Mouse (Mus musculus) intestine, embryonic 14.5 days (tissue): ENCODE measurements around the gene Carm1. TPM values are rescaled to one million over a fixed set of nuclear protein-coding genes. Genes with fewer than 3 reads are reported as not detected.
A peak's percentile ranks its signal among the peaks of the same experiment; 100 is the strongest.

Experiments used
- ATAC-seq: fragments of 200-750 bp; cut with Nextera tagmentation; replicated peaks from 2 replicates; pipeline ENCODE4 v1.8.0; 2017; ENCODE audit warnings: low read depth, moderate number of reproducible peaks, moderate TSS enrichment, moderate library complexity; ENCODE audit not compliant: low FRiP score, low TSS enrichment
- DNase-seq: peaks from one replicate; pipeline ENCODE4 v3.0.0-alpha.2; 2018; ENCODE audit warnings: low spot score
- H3K27ac ChIP-seq: fragments of 300-500 bp; sonication (generic); 2 replicates; pipeline ENCODE4 v1.5.1; 2014; ENCODE audit warnings: low read depth, mild to moderate bottlenecking, control low read depth
- H3K27me3 ChIP-seq: fragments of 300-500 bp; sonication (generic); replicated peaks from 2 replicates; pipeline ENCODE4 v1.6.1; 2014; ENCODE audit warnings: low read length, control low read depth; ENCODE audit not compliant: control insufficient read depth, insufficient read depth
- H3K36me3 ChIP-seq: fragments of 300-500 bp; sonication (generic); 2 replicates; pipeline ENCODE4 v1.6.1; 2014; ENCODE audit warnings: low read length, control low read depth; ENCODE audit not compliant: control insufficient read depth, insufficient read depth
- H3K4me1 ChIP-seq: fragments of 300-500 bp; sonication (generic); replicated peaks from 2 replicates; pipeline ENCODE4 v1.6.1; 2014; ENCODE audit warnings: low read length, control low read depth, mixed read lengths; ENCODE audit not compliant: control insufficient read depth, insufficient read depth
- H3K4me2 ChIP-seq: fragments of 300-500 bp; sonication (generic); 2 replicates; pipeline ENCODE4 v1.6.1; 2014; ENCODE audit warnings: low read length
- H3K4me3 ChIP-seq: fragments of 300-500 bp; sonication (generic); 2 replicates; pipeline ENCODE4 v1.5.1; 2014; ENCODE audit warnings: low read depth, low read length, control low read depth, mixed read lengths
- H3K9ac ChIP-seq: fragments of 300-500 bp; sonication (generic); 2 replicates; pipeline ENCODE4 v1.6.1; 2014; ENCODE audit warnings: mild to moderate bottlenecking, low read length
- H3K9me3 ChIP-seq: fragments of 300-500 bp; sonication (generic); 2 replicates; pipeline ENCODE4 v1.6.1; 2016; ENCODE audit warnings: low read length, control low read depth; ENCODE audit not compliant: control insufficient read depth
- WGBS: fragments of 180-500 bp; shearing (Covaris S2); extraction: QIAGEN DNeasy Blood & Tissue Kit; methylation state at CpG from one replicate; pipeline ENCODE4 v1.1.7; 2014; 5-methylcytosine and 5-hydroxymethylcytosine counted together
- polyA plus RNA-seq: library from polyadenylated mRNA; unstranded; fragments of >200 nt; fragmentation: Nextera tagmentation; extraction: Ambion mirVana; gene quantifications from 2 replicates; pipeline ENCODE4 v1.2.1, GENCODE M21; 2014

Gene Carm1
- polyA plus RNA-seq, 1 experiment from 2014 or later, result 54.4 TPM

DNA sequence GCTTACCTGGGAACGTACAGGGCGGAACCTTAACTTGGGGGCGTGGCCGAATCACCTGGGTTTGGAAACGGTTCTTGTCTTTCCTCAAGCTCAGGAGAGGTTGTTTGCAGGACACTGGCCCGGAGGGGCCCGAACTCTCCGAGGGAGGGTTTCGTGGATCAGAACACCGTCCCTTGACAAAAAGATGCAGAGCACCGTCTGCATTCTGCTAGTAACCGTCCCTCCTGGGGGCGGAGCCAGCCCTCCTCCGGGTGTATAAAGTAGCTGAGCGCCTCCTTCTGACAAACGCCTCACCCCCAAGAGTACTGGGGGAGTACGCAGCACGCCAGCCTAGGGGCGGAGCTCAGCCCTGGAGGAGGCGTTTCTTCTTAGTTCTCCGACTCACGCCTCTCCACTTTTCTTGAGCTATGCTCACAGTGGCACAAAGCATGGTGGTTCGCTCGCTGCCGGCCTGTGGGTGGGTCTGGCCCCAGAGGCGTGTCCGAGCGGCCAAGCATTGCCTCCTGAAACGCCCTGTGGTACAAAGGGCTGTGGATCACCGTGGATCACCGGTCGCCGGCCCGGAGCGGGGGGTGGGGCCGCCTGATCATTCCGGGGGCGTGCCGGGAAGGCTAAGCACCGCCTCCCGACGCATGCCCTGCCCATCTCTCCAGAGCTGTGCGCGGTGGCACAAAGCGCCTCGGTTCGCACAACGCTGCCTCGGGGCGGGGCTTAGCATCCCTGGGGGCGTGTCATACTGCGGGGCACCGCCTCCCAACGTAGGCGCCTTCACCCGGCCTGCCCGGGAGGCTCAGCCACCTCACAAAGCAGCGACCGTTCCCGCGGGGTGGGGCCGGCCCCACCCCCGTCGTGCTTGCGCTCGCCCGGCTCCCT lies 542 bp upstream of the Carm1 start:
- Histone ChIP-seq H3K27ac (peak overlapping the region; percentile 98), H3K4me2 (peak overlapping the region; percentile 84), H3K27me3 (no peaks in the 10 kb centered on the region), H3K9ac (peak overlapping the region; percentile 60), H3K36me3 (peaks cover 10% of the 10 kb centered on the region), H3K4me1 (peaks cover 18% of the 10 kb centered on the region), H3K4me3 (peak overlapping the region; percentile 73), H3K9me3 (no peaks in the 10 kb centered on the region)
- ATAC-seq (peak; percentile 92), DNase-seq (peak; percentile 100)
- under 1% methylated on average over 61 of the region's 67 CpGs for WGBS

DNA sequence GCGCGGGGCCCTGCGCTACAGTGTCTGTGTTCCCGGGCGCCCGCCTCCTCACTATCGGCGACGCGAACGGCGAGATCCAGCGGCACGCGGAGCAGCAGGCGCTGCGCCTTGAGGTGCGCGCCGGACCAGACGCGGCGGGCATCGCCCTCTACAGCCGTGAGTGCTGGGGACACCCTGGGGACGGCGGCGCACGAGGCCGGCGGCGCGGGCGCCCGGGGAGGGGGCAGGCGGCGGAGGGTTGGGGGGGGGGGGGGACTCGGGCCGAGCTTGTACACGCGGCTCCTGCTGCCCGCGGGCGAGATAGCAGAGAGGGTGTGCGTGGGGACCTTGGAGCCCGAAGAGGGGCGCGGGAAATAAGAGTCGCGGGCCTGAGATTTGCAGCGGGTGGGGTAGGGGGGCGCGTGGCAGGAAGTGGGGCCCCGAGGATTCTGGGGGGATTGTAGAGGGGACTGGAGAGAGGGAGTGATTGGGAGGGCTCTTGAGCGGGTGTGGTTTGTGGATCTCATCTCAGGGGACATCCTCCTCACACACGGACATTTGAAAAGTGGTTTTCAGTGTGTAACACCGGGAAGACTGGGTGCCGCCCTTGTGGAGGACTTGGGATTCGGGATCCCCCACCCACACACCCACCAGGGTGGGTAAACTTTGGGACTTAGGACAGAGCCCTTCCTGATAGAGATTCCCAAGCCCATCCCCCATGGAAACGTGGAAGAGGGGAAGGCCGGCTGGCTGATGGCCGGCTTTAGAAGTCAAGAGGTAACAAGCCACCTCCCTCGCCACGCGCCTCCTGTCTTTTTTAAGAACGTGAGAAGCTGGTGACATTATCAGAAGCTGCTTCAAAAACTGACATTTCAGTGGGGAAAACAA lies 614 bp downstream of the Carm1 start:
- under 1% methylated on average over 63 of the region's 66 CpGs for WGBS
- H3K27ac ChIP-seq, result peak overlapping the region; percentile 98
- ATAC-seq (peak; percentile 29), DNase-seq (peak; percentile 75)
- H3K36me3 ChIP-seq, result peaks cover 18% of the 10 kb centered on the region
- H3K4me3 ChIP-seq, result peak overlapping the region; percentile 73
- H3K9ac ChIP-seq, result peak overlapping the region; percentile 97
- no peaks in the 10 kb centered on the region for H3K9me3 ChIP-seq
- peaks cover 18% of the 10 kb centered on the region for H3K4me1 ChIP-seq
- no peaks in the 10 kb centered on the region for H3K27me3 ChIP-seq
- peak overlapping the region; percentile 84 for H3K4me2 ChIP-seq

DNA sequence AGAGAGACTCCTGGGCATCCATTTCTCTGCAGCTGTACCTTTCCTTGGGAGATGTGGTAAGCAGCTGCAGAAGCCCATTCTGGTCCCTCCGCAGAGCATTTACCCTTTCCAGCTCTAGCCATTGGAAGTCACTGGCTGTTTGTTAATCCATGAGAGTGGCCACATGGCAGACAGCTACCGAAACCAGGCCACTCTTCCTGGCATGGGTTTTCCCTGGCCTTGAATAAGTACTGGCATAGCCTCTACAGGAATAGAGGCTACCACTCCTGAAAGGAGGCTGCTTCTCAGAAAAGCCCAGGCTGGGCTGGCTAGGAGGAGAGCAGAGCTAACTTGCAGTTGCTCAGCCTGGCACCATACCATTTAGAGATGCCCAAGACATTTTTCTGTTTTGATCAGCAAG lies 4.4 kb downstream of the Carm1 start:
- Histone ChIP-seq H3K4me1 (peaks cover 12% of the 10 kb centered on the region), H3K9me3 (no peaks in the 10 kb centered on the region), H3K27me3 (no peaks in the 10 kb centered on the region), H3K27ac (no peak overlapping the region), H3K4me3 (no peak overlapping the region), H3K9ac (no peak overlapping the region), H3K36me3 (peaks cover 31% of the 10 kb centered on the region), H3K4me2 (no peak overlapping the region)
- ATAC-seq (no peak), DNase-seq (no peak)
- 91% methylated on average over 2 of the region's 2 CpGs for WGBS

DNA sequence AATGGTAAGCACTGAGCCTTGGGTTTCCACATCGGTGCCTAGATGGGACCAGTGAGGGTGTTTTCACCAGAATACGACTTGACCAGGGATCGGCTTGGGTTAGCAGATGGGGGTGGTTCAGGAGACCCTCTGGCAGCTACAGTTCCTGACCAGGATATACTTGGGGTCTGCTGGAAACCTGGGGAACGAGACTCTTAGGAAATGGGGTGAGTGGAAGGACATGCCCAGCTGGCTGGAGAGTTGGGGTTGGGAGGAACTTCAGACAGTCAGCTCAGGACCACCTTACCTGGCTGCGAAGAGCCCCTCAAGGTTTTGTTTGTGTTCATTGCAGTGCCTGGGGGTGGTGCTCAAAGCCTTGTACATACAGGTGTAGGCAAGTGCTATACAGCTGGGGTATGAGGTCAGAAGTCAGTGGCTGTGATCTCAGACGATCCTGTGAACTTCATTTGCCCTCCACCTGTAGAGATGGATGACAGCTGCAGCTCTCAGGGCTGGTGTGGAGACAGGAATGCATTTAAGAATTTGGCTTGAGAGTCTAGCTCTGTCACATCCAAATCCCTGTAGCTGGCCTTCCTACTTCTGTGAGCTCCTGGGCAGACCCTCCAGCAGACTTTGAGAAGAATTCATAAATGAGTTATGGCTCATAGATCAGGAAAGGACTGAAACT lies 7.0 kb downstream of the Carm1 start:
- 81% methylated on average over 6 of the region's 6 CpGs for WGBS
- Histone ChIP-seq H3K4me3 (no peak overlapping the region), H3K4me2 (no peak overlapping the region), H3K27ac (no peak overlapping the region), H3K4me1 (peaks cover 7% of the 10 kb centered on the region), H3K9ac (no peak overlapping the region), H3K36me3 (peaks cover 38% of the 10 kb centered on the region), H3K9me3 (no peaks in the 10 kb centered on the region), H3K27me3 (no peaks in the 10 kb centered on the region)
- DNase-seq (no peak), ATAC-seq (no peak)

DNA sequence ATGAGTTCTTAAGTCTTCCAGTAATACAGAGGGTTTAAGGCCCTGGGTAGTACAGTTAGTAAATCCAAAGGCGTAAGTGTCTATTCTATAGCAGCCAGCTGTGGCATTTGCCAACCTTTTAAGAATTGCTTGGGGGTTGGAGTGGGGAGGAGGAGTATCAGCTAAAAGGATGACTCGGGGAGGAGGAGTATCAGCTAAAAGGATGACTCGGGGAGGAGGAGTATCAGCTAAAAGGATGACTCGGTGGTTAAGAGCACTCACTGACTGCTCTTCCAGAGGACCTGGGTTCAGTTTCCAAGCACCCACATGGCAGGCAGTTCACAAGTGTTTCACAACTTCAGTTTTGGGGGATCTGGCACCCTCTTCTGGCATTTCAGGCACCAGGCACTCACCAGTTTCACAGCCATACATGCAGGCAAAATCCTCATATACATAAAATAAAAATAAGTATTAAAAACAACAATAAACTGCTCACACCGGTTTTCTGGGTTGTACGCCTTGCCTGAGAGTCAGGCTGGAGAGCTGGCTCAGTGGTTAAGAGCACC lies 8.6 kb downstream of the Carm1 start:
- Histone ChIP-seq H3K9me3 (no peaks in the 10 kb centered on the region), H3K27ac (no peak overlapping the region), H3K9ac (no peak overlapping the region), H3K4me1 (peaks cover 4% of the 10 kb centered on the region; the same call in 1 of the 2 replicates), H3K36me3 (peaks cover 43% of the 10 kb centered on the region), H3K27me3 (no peaks in the 10 kb centered on the region), H3K4me2 (no peak overlapping the region), H3K4me3 (no peak overlapping the region)
- no peak for DNase-seq
- no peak for ATAC-seq
- 81% methylated on average over 6 of the region's 6 CpGs for WGBS

DNA sequence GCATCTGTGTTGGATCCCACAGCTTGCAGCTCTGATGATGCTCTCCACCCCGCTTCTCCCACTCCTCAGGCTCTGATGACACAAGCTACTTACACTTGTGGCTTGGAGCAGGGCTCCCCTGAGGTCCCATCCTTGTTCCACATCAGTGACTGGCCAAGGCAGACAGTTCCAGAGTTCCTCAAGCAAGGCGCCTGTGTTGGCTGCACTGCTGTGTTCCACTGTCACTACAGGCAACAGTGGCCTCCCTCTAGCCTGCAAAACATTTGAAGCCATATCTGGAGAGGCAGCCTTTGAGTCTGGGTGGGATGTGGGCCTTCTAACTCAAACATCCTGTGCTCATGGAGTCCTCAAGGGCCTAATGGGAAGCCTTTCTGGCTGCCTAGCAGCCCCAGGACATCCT lies 10.3 kb downstream of the Carm1 start:
- WGBS, result 92% methylated on average over 2 of the region's 2 CpGs
- Histone ChIP-seq H3K4me2 (no peak overlapping the region), H3K27me3 (no peaks in the 10 kb centered on the region), H3K9me3 (no peaks in the 10 kb centered on the region), H3K27ac (no peak overlapping the region), H3K9ac (no peak overlapping the region), H3K4me3 (no peak overlapping the region), H3K4me1 (peaks cover 4% of the 10 kb centered on the region; the same call in 1 of the 2 replicates), H3K36me3 (peaks cover 43% of the 10 kb centered on the region)
- DNase-seq (no peak), ATAC-seq (no peak)

DNA sequence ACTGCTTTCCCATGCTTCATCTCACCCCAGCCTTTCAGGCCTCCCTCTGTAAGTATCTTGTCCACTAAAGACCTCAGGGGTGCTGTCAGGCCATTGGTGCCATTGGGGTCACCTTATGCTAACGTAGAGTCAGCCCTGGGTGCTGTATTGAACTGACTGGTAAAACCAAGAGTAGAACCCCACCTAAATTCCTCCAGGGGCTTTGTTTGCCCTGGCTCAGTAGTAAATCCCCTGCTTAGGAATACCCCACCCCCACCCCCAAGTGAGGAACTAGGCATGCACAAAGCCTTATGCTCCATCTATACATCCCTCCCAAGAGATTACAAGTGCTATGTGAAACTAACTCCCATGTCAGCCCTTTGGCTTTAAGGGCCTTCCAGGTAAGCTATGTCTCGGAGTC lies 10.9 kb downstream of the Carm1 start:
- ATAC-seq, result no peak
- Histone ChIP-seq H3K36me3 (peaks cover 39% of the 10 kb centered on the region), H3K4me1 (peaks cover 4% of the 10 kb centered on the region; the same call in 1 of the 2 replicates), H3K27ac (no peak overlapping the region), H3K4me3 (no peak overlapping the region), H3K4me2 (no peak overlapping the region), H3K9me3 (no peaks in the 10 kb centered on the region), H3K27me3 (no peaks in the 10 kb centered on the region), H3K9ac (no peak overlapping the region)
- 87% methylated on average over 2 of the region's 2 CpGs for WGBS
- no peak for DNase-seq

DNA sequence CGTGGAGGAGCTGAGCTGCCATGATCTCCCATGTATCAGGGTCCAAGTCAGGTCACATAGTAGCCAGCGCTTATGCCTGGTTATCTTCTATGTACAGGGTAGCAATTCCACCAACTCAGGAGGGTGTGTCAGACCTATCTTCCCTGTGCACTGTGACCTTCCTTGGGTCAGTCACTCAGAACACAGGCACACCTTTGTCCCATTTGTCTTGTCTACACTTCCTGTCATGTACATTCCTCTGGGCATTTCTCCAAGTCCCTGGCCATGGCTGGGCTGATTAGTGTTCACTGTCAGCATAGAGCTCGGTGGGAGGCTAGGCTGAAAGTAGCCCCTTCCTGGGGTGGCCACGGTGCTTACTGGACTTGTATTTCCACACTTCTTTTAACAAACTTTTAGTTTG lies 11.7 kb downstream of the Carm1 start:
- ATAC-seq (no peak), DNase-seq (no peak)

More for the DNA sequence above, 11.7 kb downstream of the Carm1 start:
- Histone ChIP-seq H3K27me3 (no peaks in the 10 kb centered on the region), H3K4me3 (no peak overlapping the region), H3K9ac (no peak overlapping the region), H3K4me1 (peaks cover 4% of the 10 kb centered on the region; the same call in 1 of the 2 replicates), H3K9me3 (no peaks in the 10 kb centered on the region), H3K27ac (no peak overlapping the region), H3K36me3 (peaks cover 36% of the 10 kb centered on the region), H3K4me2 (no peak overlapping the region)
- 70% methylated on average over 4 of the region's 4 CpGs for WGBS
